Mouse (Mus musculus): ENCODE results near the gene Gm20814. TPM values are rescaled to one million over a fixed set of nuclear protein-coding genes. Genes with fewer than 3 reads are reported as not detected.
"Not testable (repeated sequence)": the region's sequence is repeated elsewhere in the genome, so short reads cannot be mapped to it uniquely, and the experiment has no call there.

The Gm20814 gene
- not detected in 2 replicates for polyA plus RNA-seq (2015; fragmentation: Nextera tagmentation; extraction: Ambion mirVana)

- H3K27ac ChIP-seq; H3K4me1 ChIP-seq; ATAC-seq (ENCODE audit: insufficient read depth, low FRiP score, low read depth); H3K9me3 ChIP-seq; H3K4me2 ChIP-seq; H3K27me3 ChIP-seq (replicated peaks); H3K36me3 ChIP-seq; H3K4me3 ChIP-seq (replicated peaks); H3K9ac ChIP-seq: not testable (repeated sequence)
- no CpG with 5 or more reads among the region's 6 CpGs for WGBS
Measured at GRCm38 (mm10) chrY:75195556-75195955, at the start of gene Gm20814. Gene Gm20814, plus strand, starts transcription at chrY:75195856.
